Mouse (Mus musculus): ENCODE results near the gene Sergef. TPM values are rescaled to one million over a fixed set of nuclear protein-coding genes. Genes with fewer than 3 reads are reported as not detected.

The Sergef gene
- polyA plus RNA-seq, 1 experiment from 2014 or later, result 13.2 TPM

DNA sequence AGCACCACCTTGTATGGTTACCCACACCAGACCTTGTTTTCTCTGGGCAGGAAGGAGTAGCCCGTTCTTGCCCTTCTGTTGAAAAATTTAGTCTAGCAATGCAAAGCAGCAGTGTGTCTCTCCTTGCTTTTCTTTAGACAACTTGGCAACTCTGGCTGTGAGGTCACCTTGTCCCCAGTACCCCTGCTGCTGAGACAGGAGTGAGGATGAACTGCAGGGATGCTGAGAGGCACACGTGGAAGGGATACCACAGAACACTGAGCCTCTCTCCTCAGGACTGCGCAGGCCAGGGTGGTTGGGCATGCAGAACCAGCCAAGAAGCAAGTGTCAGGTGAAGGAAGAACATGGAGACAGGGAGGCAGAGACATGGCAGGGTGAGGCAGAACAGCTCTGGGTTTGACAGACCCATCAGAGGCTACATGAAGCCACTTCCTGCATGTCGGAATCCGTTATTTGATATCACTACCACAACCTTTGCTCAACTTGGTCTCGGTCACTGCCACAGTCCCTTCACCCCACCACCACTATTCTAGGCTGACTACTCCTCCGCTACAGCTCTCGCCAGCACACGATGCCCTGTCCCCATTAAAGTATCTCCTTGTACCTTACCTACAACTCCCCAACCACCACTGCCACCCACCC lies 103.0 kb downstream of the Sergef start:
- Histone ChIP-seq H3K4me1 (ENCODE audit: control insufficient read depth, insufficient read depth, low read length) (peaks cover 4% of the 10 kb centered on the region; the same call in 1 of the 2 replicates), H3K27me3 (ENCODE audit: control insufficient read depth, insufficient read depth, low read length) (no peaks in the 10 kb centered on the region), H3K9me3 (ENCODE audit: control insufficient read depth, low read length) (no peaks in the 10 kb centered on the region), H3K4me3 (ENCODE audit: low read depth, low read length) (no peak overlapping the region), H3K4me2 (ENCODE audit: low read depth, severe bottlenecking) (no peak overlapping the region), H3K9ac (ENCODE audit: low read length) (no peak overlapping the region), H3K36me3 (ENCODE audit: control insufficient read depth, insufficient read depth, low read length) (no peaks in the 10 kb centered on the region), H3K27ac (replicated peaks; ENCODE audit: low read depth, low read length) (no peak overlapping the region)
- DNase-seq (ENCODE audit: low spot score) (no peak), ATAC-seq (ENCODE audit: insufficient number of reproducible peaks, low FRiP score, low TSS enrichment, low read depth) (no peak)
- 87% methylated on average over 9 of the region's 9 CpGs for WGBS

DNA sequence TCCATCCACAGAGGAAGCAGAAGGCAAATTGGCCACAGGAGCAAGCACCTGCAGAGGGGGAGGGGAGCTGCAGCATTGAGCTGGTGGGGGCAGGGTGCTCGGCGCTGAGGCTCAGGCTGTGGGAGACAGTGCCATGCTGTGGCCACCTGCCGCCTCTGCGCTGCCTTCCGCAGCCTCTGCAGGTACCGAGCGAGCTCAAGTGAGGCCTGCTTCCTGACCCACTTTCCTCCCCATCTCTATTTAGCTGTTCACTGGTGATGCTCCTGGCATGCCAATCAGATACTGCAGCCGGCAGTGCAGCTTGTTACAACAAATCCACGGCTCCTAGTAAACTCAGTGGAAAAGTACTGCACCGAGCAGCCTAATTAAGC lies 104.2 kb downstream of the Sergef start:
- DNase-seq (ENCODE audit: low spot score), result peak; percentile 53
- Histone ChIP-seq H3K9ac (ENCODE audit: low read length) (no peak overlapping the region), H3K4me1 (ENCODE audit: control insufficient read depth, insufficient read depth, low read length) (peaks cover 4% of the 10 kb centered on the region; the same call in 1 of the 2 replicates), H3K27ac (replicated peaks; ENCODE audit: low read depth, low read length) (no peak overlapping the region), H3K9me3 (ENCODE audit: control insufficient read depth, low read length) (no peaks in the 10 kb centered on the region), H3K27me3 (ENCODE audit: control insufficient read depth, insufficient read depth, low read length) (no peaks in the 10 kb centered on the region), H3K36me3 (ENCODE audit: control insufficient read depth, insufficient read depth, low read length) (no peaks in the 10 kb centered on the region), H3K4me3 (ENCODE audit: low read depth, low read length) (no peak overlapping the region), H3K4me2 (ENCODE audit: low read depth, severe bottlenecking) (no peak overlapping the region)
- ATAC-seq (ENCODE audit: insufficient number of reproducible peaks, low FRiP score, low TSS enrichment, low read depth), result no peak
- WGBS, result 27% methylated on average over 10 of the region's 10 CpGs

- H3K4me1 ChIP-seq (ENCODE audit: control insufficient read depth, insufficient read depth, low read length), result peaks cover 4% of the 10 kb centered on the region; the same call in 1 of the 2 replicates
- H3K27me3 ChIP-seq (ENCODE audit: control insufficient read depth, insufficient read depth, low read length), result no peaks in the 10 kb centered on the region
- no peak overlapping the region for H3K27ac ChIP-seq (replicated peaks; ENCODE audit: low read depth, low read length)
- 76% methylated on average over 11 of the region's 11 CpGs for WGBS
- H3K9ac ChIP-seq (ENCODE audit: low read length), result no peak overlapping the region
- ATAC-seq (ENCODE audit: insufficient number of reproducible peaks, low FRiP score, low TSS enrichment, low read depth) (no peak), DNase-seq (ENCODE audit: low spot score) (no peak)
- no peak overlapping the region for H3K4me2 ChIP-seq (ENCODE audit: low read depth, severe bottlenecking)
- no peak overlapping the region for H3K4me3 ChIP-seq (ENCODE audit: low read depth, low read length)
- H3K9me3 ChIP-seq (ENCODE audit: control insufficient read depth, low read length), result no peaks in the 10 kb centered on the region
- no peaks in the 10 kb centered on the region for H3K36me3 ChIP-seq (ENCODE audit: control insufficient read depth, insufficient read depth, low read length)
These were observed 104.7 kb downstream of the Sergef start for GRCm38 (mm10) chr7:46534767-46535428.

DNA sequence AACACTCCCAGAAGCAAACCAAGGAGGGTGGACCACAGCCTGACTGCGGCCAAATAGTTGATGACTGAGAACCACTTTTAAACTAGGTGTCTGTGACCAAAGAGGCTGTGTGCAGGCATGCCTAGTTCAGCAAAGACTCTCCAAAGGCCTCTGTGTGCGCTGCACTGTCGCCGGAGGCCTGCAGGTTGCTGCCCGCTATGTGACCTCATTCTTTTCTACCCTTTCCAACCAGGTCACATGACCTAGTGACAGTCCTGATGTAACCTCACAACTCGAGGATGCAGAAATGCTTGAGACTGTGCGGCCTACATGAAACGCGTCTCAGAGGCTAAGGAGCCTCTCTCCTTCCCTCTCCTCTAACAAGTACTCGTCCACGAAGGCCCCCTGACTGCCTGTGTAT lies 106.1 kb downstream of the Sergef start:
- 88% methylated on average over 11 of the region's 11 CpGs for WGBS

DNA sequence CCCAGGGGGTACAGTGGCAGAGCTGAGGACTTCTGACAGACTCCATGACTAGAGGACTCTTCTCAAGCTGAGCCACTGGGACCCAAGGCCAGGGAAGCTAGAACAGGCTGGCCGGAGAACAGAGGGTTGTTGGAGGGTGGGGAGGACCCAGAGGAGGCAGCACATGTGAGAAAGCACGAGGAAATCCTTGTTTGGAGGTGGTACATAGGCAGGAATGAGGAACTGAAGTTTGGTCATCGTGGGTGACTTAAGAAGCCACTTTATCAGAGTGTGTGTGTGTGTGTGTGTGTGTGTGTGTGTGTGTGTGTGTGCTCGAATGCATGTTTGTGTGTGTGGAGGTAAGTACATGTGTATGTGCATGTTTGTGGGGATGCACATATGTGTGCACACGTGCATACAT lies 108.3 kb downstream of the Sergef start:
- ATAC-seq (ENCODE audit: insufficient number of reproducible peaks, low FRiP score, low TSS enrichment, low read depth), result no peak
- H3K4me1 ChIP-seq (ENCODE audit: control insufficient read depth, insufficient read depth, low read length), result peaks cover 4% of the 10 kb centered on the region; the same call in 1 of the 2 replicates
- H3K36me3 ChIP-seq (ENCODE audit: control insufficient read depth, insufficient read depth, low read length), result no peaks in the 10 kb centered on the region
- no peaks in the 10 kb centered on the region for H3K9me3 ChIP-seq (ENCODE audit: control insufficient read depth, low read length)
- H3K4me2 ChIP-seq (ENCODE audit: low read depth, severe bottlenecking), result no peak overlapping the region
- H3K4me3 ChIP-seq (ENCODE audit: low read depth, low read length), result no peak overlapping the region
- H3K27me3 ChIP-seq (ENCODE audit: control insufficient read depth, insufficient read depth, low read length), result no peaks in the 10 kb centered on the region
- no peak overlapping the region for H3K9ac ChIP-seq (ENCODE audit: low read length)
- 86% methylated on average over 5 of the region's 5 CpGs for WGBS
- no peak overlapping the region for H3K27ac ChIP-seq (replicated peaks; ENCODE audit: low read depth, low read length)
- no peak for DNase-seq (ENCODE audit: low spot score)

More for the DNA sequence above, 106.1 kb downstream of the Sergef start:
- Histone ChIP-seq H3K9ac (ENCODE audit: low read length) (no peak overlapping the region), H3K27ac (replicated peaks; ENCODE audit: low read depth, low read length) (no peak overlapping the region), H3K36me3 (ENCODE audit: control insufficient read depth, insufficient read depth, low read length) (no peaks in the 10 kb centered on the region), H3K4me2 (ENCODE audit: low read depth, severe bottlenecking) (no peak overlapping the region), H3K9me3 (ENCODE audit: control insufficient read depth, low read length) (no peaks in the 10 kb centered on the region), H3K4me1 (ENCODE audit: control insufficient read depth, insufficient read depth, low read length) (peaks cover 4% of the 10 kb centered on the region; the same call in 1 of the 2 replicates), H3K4me3 (ENCODE audit: low read depth, low read length) (no peak overlapping the region), H3K27me3 (ENCODE audit: control insufficient read depth, insufficient read depth, low read length) (no peaks in the 10 kb centered on the region)
- no peak for DNase-seq (ENCODE audit: low spot score)
- no peak for ATAC-seq (ENCODE audit: insufficient number of reproducible peaks, low FRiP score, low TSS enrichment, low read depth)

- WGBS, result 37% methylated on average over 8 of the region's 8 CpGs
- Histone ChIP-seq H3K36me3 (ENCODE audit: control insufficient read depth, insufficient read depth, low read length) (no peaks in the 10 kb centered on the region), H3K27me3 (ENCODE audit: control insufficient read depth, insufficient read depth, low read length) (no peaks in the 10 kb centered on the region), H3K9ac (ENCODE audit: low read length) (no peak overlapping the region), H3K4me2 (ENCODE audit: low read depth, severe bottlenecking) (no peak overlapping the region), H3K27ac (replicated peaks; ENCODE audit: low read depth, low read length) (no peak overlapping the region), H3K4me1 (ENCODE audit: control insufficient read depth, insufficient read depth, low read length) (no peaks in the 10 kb centered on the region; the same call in 1 of the 2 replicates), H3K9me3 (ENCODE audit: control insufficient read depth, low read length) (no peaks in the 10 kb centered on the region), H3K4me3 (ENCODE audit: low read depth, low read length) (no peak overlapping the region)
- no peak for DNase-seq (ENCODE audit: low spot score)
- ATAC-seq (ENCODE audit: insufficient number of reproducible peaks, low FRiP score, low TSS enrichment, low read depth), result no peak
These were observed 109.7 kb downstream of the Sergef start for GRCm38 (mm10) chr7:46529930-46530329.

- 85% methylated on average over 5 of the region's 5 CpGs for WGBS
- no peaks in the 10 kb centered on the region for H3K4me1 ChIP-seq (ENCODE audit: control insufficient read depth, insufficient read depth, low read length)
- H3K9me3 ChIP-seq (ENCODE audit: control insufficient read depth, low read length), result no peaks in the 10 kb centered on the region
- ATAC-seq (ENCODE audit: insufficient number of reproducible peaks, low FRiP score, low TSS enrichment, low read depth), result no peak
- no peak for DNase-seq (ENCODE audit: low spot score)
- H3K27me3 ChIP-seq (ENCODE audit: control insufficient read depth, insufficient read depth, low read length), result no peaks in the 10 kb centered on the region
- H3K27ac ChIP-seq (replicated peaks; ENCODE audit: low read depth, low read length), result no peak overlapping the region
- no peaks in the 10 kb centered on the region for H3K36me3 ChIP-seq (ENCODE audit: control insufficient read depth, insufficient read depth, low read length)
- H3K4me2 ChIP-seq (ENCODE audit: low read depth, severe bottlenecking), result no peak overlapping the region
- no peak overlapping the region for H3K9ac ChIP-seq (ENCODE audit: low read length)
- no peak overlapping the region for H3K4me3 ChIP-seq (ENCODE audit: low read depth, low read length)
These were observed 110.3 kb downstream of the Sergef start for GRCm38 (mm10) chr7:46529259-46529658.

DNA sequence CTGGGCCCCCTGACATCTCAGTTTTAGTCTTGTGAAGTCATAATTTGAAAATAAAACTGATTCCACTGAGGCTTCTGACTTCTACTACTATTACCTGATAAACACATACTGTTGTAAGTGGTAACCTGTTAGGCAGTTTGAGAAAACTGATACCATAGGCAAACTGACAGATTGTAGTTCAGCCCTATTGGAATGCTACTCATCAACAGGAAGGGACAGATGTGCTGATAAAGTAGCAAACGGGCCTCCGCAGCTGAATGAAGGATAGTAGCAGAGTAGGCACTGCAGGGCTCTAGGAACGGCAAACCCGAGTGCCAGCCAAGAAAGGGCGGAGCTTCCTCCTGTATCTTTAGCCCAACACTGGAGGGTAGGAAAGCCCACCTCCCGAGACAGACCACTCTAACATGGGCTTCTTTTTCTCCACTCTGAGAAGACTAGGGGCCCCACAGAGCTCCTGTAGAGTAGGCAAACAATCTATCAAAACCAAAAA lies 112.9 kb downstream of the Sergef start:
- Histone ChIP-seq H3K27me3 (ENCODE audit: control insufficient read depth, insufficient read depth, low read length) (no peaks in the 10 kb centered on the region), H3K4me1 (ENCODE audit: control insufficient read depth, insufficient read depth, low read length) (no peaks in the 10 kb centered on the region), H3K4me3 (ENCODE audit: low read depth, low read length) (no peak overlapping the region), H3K9ac (ENCODE audit: low read length) (no peak overlapping the region), H3K27ac (replicated peaks; ENCODE audit: low read depth, low read length) (no peak overlapping the region), H3K9me3 (ENCODE audit: control insufficient read depth, low read length) (no peaks in the 10 kb centered on the region), H3K4me2 (ENCODE audit: low read depth, severe bottlenecking) (no peak overlapping the region), H3K36me3 (ENCODE audit: control insufficient read depth, insufficient read depth, low read length) (no peaks in the 10 kb centered on the region)
- ATAC-seq (ENCODE audit: insufficient number of reproducible peaks, low FRiP score, low TSS enrichment, low read depth) (no peak), DNase-seq (ENCODE audit: low spot score) (no peak)
- 69% methylated on average over 6 of the region's 6 CpGs for WGBS

Measured in limb, embryonic 11.5 days (tissue).